Mouse (Mus musculus) limb, embryonic 14.5 days (tissue): Measurements from ENCODE around the gene Xpnpep1. TPM values are rescaled to one million over a fixed set of nuclear protein-coding genes. Genes with fewer than 3 reads are reported as not detected.

Source experiments
- ATAC-seq: fragments of 200-750 bp; cut with Nextera tagmentation; 2 replicates; pipeline ENCODE4 v1.8.0; 2017; ENCODE audit warnings: low read depth, moderate number of reproducible peaks, moderate TSS enrichment; ENCODE audit not compliant: low FRiP score
- DNase-seq: peaks from one replicate; pipeline ENCODE4 v3.0.0-alpha.2; 2015; ENCODE audit warnings: low spot score
- H3K27ac ChIP-seq: fragments of 300-500 bp; sonication (generic); replicated peaks from 2 replicates; pipeline ENCODE4 v1.5.1; 2014; ENCODE audit warnings: low read depth, mild to moderate bottlenecking, low read length, moderate library complexity, mixed read lengths
- H3K27me3 ChIP-seq: fragments of 300-500 bp; sonication (generic); 2 replicates; pipeline ENCODE4 v1.6.1; 2014; ENCODE audit warnings: low read length, mixed read lengths; ENCODE audit not compliant: control insufficient read depth, insufficient read depth
- H3K36me3 ChIP-seq: fragments of 300-500 bp; sonication (generic); 2 replicates; pipeline ENCODE4 v1.6.1; 2014; ENCODE audit warnings: mild to moderate bottlenecking, low read length, moderate library complexity, mixed read lengths; ENCODE audit not compliant: control insufficient read depth, insufficient read depth
- H3K4me1 ChIP-seq: fragments of 300-500 bp; sonication (generic); 2 replicates; pipeline ENCODE4 v1.6.1; 2014; ENCODE audit warnings: antibody characterized with exemption, low read length, mixed read lengths; ENCODE audit not compliant: control insufficient read depth, insufficient read depth
- H3K4me2 ChIP-seq: fragments of 300-500 bp; sonication (generic); replicated peaks from 2 replicates; pipeline ENCODE4 v1.6.1; 2014; ENCODE audit warnings: low read depth, mild to moderate bottlenecking, low read length, moderate library complexity; ENCODE audit not compliant: severe bottlenecking
- H3K4me3 ChIP-seq: fragments of 300-500 bp; sonication (generic); replicated peaks from 2 replicates; pipeline ENCODE4 v1.5.1; 2014; ENCODE audit warnings: low read length
- H3K9ac ChIP-seq: fragments of 300-500 bp; sonication (generic); 2 replicates; pipeline ENCODE4 v1.6.1; 2014; ENCODE audit warnings: mild to moderate bottlenecking, low read depth, low read length, moderate library complexity; ENCODE audit not compliant: severe bottlenecking
- H3K9me3 ChIP-seq: fragments of 300-500 bp; sonication (generic); 2 replicates; pipeline ENCODE4 v1.6.1; 2016; ENCODE audit warnings: low read length; ENCODE audit not compliant: control insufficient read depth
- POLR2A ChIP-seq: fragments of 200-500 bp; IDR thresholded peaks from 2 replicates; pipeline ENCODE4 v1.8.0; 2012; ENCODE audit warnings: inconsistent platforms, mild to moderate bottlenecking, moderate library complexity, borderline replicate concordance; ENCODE audit not compliant: insufficient read depth, insufficient read length; ENCODE audit errors: extremely low read depth
- WGBS: fragments of 180-500 bp; shearing (Covaris S2); extraction: QIAGEN DNeasy Blood & Tissue Kit; methylation state at CpG from one replicate; pipeline ENCODE4 v1.1.7; 2014; 5-methylcytosine and 5-hydroxymethylcytosine counted together
- polyA plus RNA-seq, 2 experiments: library from polyadenylated mRNA; depleted of rRNA in 1 of 2; stranded (reverse) in 1 of 2; unstranded in 1 of 2; fragments of >200 nt; fragmentation: Nextera tagmentation in 1 of 2; extraction: Ambion mirVana in 1 of 2; gene quantifications; 2 replicates each; pipeline versions ENCODE4 v1.2.1 to v1.2.3; 2012 to 2014

Gene Xpnpep1
- polyA plus RNA-seq, 2 experiments, result 101 to 157 TPM

DNA sequence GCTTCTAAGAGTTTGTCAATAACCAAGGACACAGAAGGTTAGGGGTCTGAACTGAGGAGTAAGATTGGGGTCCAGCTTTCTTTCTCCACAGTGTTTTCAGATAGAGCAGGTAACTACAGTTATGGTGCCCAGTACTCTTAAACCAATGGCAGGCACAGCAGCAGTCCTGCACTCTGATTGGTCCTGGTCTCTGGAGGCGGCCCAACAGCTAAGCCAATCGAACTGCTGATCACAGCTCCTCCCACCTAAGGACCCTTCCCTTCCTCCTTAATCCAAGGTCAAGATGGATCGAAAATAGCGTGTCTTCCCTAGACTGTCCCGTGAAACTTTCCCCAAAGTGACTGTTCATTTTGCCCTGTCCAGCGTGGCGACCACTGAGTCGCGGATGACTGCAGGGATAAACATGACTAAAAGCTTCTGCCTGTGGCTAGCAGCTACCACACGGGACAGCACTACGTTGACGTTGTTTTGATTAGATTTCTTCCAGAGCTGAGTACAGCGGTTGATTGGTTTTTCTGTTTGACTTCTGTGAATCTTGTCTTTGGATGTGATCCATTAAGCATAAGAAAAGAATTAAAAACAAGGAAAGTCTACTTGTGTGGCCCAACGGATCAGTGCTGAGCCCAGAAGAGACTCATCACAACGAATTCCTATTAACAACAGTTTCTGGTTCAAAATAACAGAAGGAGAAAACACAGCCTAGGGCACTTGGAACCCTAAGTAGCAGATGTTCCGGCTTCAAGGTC lies 18.1 kb upstream of the Xpnpep1 start:
- 85% methylated on average over 16 of the region's 16 CpGs for WGBS
- TF ChIP-seq POLR2A, result no peak
- Histone ChIP-seq H3K4me2 (no peak overlapping the region), H3K9me3 (no peaks in the 10 kb centered on the region), H3K9ac (no peak overlapping the region), H3K36me3 (no peaks in the 10 kb centered on the region), H3K4me1 (no peaks in the 10 kb centered on the region), H3K27ac (no peak overlapping the region), H3K4me3 (no peak overlapping the region), H3K27me3 (no peaks in the 10 kb centered on the region)
- ATAC-seq, result peak; percentile 37; the same call in 1 of the 2 replicates
- DNase-seq, result no peak

DNA sequence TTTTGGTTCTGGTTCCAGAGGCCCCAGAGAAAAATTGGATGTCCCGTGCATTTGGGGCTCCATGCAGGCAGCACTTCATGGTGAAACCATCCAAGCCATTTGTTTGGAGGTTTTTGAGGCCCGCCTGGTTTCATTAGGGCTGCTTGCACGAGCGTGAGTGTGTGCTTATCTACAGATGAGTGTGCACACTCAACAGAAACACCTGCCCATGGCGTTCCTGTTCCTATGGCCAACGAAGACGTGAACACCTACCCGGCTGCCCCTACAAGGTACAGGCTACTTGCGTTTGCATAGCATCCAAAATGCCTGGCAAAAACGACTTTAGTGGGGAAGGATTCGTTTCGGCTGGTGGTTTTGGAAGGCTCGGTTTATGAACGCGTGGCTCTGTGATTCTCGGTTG lies 13.3 kb upstream of the Xpnpep1 start:
- no peak overlapping the region for H3K27ac ChIP-seq
- H3K4me2 ChIP-seq, result no peak overlapping the region
- no peak overlapping the region for H3K4me3 ChIP-seq
- no peaks in the 10 kb centered on the region; the same call in 1 of the 2 replicates for H3K9me3 ChIP-seq
- H3K4me1 ChIP-seq, result 0 out of 2 replicates have a peak, but pooled peaks cover 13% of the 10 kb centered on the region
- TF ChIP-seq POLR2A, result no peak
- no peak overlapping the region for H3K9ac ChIP-seq
- 90% methylated on average over 16 of the region's 16 CpGs for WGBS
- DNase-seq (no peak), ATAC-seq (no peak)
- H3K27me3 ChIP-seq, result no peaks in the 10 kb centered on the region
- H3K36me3 ChIP-seq, result no peaks in the 10 kb centered on the region

DNA sequence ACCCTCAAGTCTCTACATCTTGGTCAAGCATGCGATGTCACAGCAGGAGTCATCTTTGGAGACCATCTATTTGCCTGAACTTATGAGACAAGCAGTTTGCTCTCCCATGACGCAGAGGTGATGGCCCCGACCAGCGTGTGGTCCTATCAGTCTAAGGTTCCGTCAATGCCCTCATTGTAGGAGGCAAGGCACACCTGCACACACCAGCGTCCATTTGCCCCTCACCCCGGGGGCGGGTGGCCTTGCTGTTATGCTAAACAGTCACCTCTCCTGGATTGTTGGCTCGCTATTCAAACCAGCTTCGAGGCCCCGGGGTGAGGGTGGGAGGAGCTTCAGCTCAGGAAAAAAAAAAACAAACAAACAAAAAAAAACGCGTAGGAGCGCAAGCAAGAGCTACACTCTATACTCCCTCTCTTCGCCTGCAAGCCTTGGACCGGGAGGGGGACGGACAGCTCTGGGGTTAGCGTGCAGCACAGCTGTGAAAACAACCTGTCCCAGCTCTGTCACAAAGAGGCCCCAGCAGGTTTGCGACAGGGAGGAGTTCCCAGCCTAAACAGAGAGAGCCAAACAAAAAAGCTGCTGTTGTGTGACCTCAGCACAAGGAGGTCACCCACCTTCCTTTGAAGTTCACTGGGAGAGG lies 12.1 kb upstream of the Xpnpep1 start:
- Histone ChIP-seq H3K27ac (no peak overlapping the region), H3K4me2 (no peak overlapping the region)

DNA sequence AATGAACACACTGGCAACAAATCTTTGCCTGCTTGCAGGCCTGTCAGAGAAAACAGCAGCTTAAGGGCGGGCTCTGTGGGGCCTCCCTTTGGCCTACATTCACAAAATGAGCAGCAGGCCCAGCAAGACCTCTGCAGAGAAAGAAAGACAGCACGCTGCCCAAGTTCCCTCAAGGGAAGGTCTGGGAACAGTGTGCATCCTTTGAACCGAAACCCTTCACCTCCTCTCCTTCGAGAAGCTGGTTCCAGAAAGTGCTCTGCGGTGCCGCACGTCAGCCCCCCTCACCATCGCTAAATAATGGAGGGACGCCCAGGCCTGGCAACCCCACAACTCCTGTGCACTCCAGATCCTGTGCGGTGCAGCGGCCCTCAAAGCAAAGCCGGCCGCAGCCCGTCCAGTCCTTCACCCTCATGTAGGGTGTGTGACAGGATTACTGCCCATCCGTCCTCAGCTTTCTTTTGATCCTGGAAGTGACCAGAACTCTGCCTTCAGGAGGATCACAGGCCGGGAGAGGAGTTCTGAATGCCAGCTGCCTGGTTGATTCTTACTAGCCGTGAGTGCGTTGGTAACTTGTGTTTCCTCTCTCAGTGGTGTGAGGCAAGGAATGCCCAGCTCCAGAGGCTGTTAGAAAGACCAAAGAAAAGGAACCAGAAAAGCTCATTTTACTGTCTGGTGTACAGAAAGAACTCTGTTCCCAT lies 11.4 kb upstream of the Xpnpep1 start:
- no peak overlapping the region for H3K4me2 ChIP-seq
- no peaks in the 10 kb centered on the region for H3K27me3 ChIP-seq
- 47% methylated on average over 18 of the region's 18 CpGs for WGBS
- H3K9ac ChIP-seq, result no peak overlapping the region
- H3K36me3 ChIP-seq, result no peaks in the 10 kb centered on the region
- H3K4me3 ChIP-seq, result no peak overlapping the region
- DNase-seq (no peak), ATAC-seq (no peak)
- no peak for TF ChIP-seq POLR2A
- H3K9me3 ChIP-seq, result no peaks in the 10 kb centered on the region; the same call in 1 of the 2 replicates
- H3K27ac ChIP-seq, result no peak overlapping the region
- H3K4me1 ChIP-seq, result 0 out of 2 replicates have a peak, but pooled peaks cover 13% of the 10 kb centered on the region

More for the DNA sequence above, 12.1 kb upstream of the Xpnpep1 start:
- Histone ChIP-seq H3K27me3 (no peaks in the 10 kb centered on the region), H3K36me3 (no peaks in the 10 kb centered on the region), H3K4me1 (0 out of 2 replicates have a peak, but pooled peaks cover 13% of the 10 kb centered on the region), H3K4me3 (no peak overlapping the region), H3K9me3 (no peaks in the 10 kb centered on the region; the same call in 1 of the 2 replicates), H3K9ac (no peak overlapping the region)
- 35% methylated on average over 19 of the region's 19 CpGs for WGBS
- no peak for ATAC-seq
- TF ChIP-seq POLR2A, result no peak
- DNase-seq, result no peak

GRCm38 (mm10) chr19:53050100-53050499 lies 10.1 kb upstream of the Xpnpep1 start:
- no peak for ATAC-seq
- H3K27ac ChIP-seq, result no peak overlapping the region
- no peak overlapping the region for H3K4me3 ChIP-seq
- DNase-seq, result no peak
- H3K4me1 ChIP-seq, result 0 out of 2 replicates have a peak, but pooled peaks cover 13% of the 10 kb centered on the region
- no peak for TF ChIP-seq POLR2A
- H3K9me3 ChIP-seq, result no peaks in the 10 kb centered on the region; the same call in 1 of the 2 replicates
- no peak overlapping the region for H3K4me2 ChIP-seq
- H3K36me3 ChIP-seq, result no peaks in the 10 kb centered on the region
- no peak overlapping the region for H3K9ac ChIP-seq
- H3K27me3 ChIP-seq, result no peaks in the 10 kb centered on the region
- 74% methylated on average over 3 of the region's 3 CpGs for WGBS
